Mouse (Mus musculus) Patski (cell line): ENCODE results near the gene Fkbp1a. TPM values are rescaled to one million over a fixed set of nuclear protein-coding genes. Genes with fewer than 3 reads are reported as not detected.

Source experiments
- ATAC-seq: fragments of 100-300 bp; one replicate; pipeline ENCODE4 v1.8.0; 2021
- CTCF ChIA-PET: fragments of 350-600 bp; sonication (Branson Sonifier 250); formaldehyde crosslinking; loops from one replicate; lab custom pipeline; 2022; ENCODE audit warnings: inconsistent platforms; lab: Charles Lee
- POLR2A ChIA-PET: fragments of 350-600 bp; sonication (Branson Sonifier 250); formaldehyde crosslinking; loops from one replicate; lab custom pipeline; 2022; ENCODE audit warnings: antibody characterized with exemption, inconsistent platforms; lab: Charles Lee
- DNase-seq: peaks from one replicate; pipeline ENCODE4 v3.0.0-alpha.2; 2011; ENCODE audit warnings: low read depth, low spot score
- H3K27me3 ChIP-seq: fragments of 371-371 bp; one replicate; pipeline ENCODE4 v1.5.1; 2021
- CTCF ChIP-seq: fragments of 100-300 bp; IDR thresholded peaks from one replicate; pipeline ENCODE4 v1.5.1; 2021
- in situ Hi-C: fragments of 300-500 bp; cut with MboI; formaldehyde crosslinking; loops from 3 replicates; pipeline ENCODE4 v1.11.1; 2018; ENCODE audit warnings: low pct_unique_long_range_greater_than_20kb, mixed read lengths
- polyA plus RNA-seq: library from polyadenylated mRNA; unstranded; gene quantifications from one replicate; pipeline ENCODE4 v1.2.3, GENCODE M21; 2021

Gene Fkbp1a
- polyA plus RNA-seq, 1 experiment from 2014 or later, result 230 TPM

- in situ Hi-C loops, result loop anchor here (5.0 kb wide), 1 partner anchor 46 kb away; no protein-coding TSS in a partner anchor
- no peak for TF ChIP-seq CTCF
- CTCF ChIA-PET, result interaction anchor here (1.7 kb wide), 1 partner anchor 13 kb away, joined by 4 read pairs; no protein-coding TSS in a partner anchor
- no peaks in the 10 kb centered on the region for H3K27me3 ChIP-seq
- DNase-seq (no peak), ATAC-seq (no peak)
- POLR2A ChIA-PET, result no interaction called here
Measured at GRCm38 (mm10) chr2:151543063-151543895, 996 bp downstream of the Fkbp1a start.

- no peaks in the 10 kb centered on the region for H3K27me3 ChIP-seq
- in situ Hi-C loops, result loop anchor here (5.0 kb wide), 1 partner anchor 47 kb away; no protein-coding TSS in a partner anchor
- TF ChIP-seq CTCF, result no peak
- ChIA-PET CTCF (interaction anchor here (0.7 to 1.7 kb wide), 2 partner anchors 11 to 38 kb away, joined by 3 to 4 read pairs; no protein-coding TSS in a partner anchor), POLR2A (interaction anchor here (0.5 kb wide), 1 partner anchor 151 kb away, joined by 5 read pairs; no protein-coding TSS in a partner anchor)
- ATAC-seq, result no peak
- no peak for DNase-seq
Measured at GRCm38 (mm10) chr2:151544673-151545072, 2.4 kb downstream of the Fkbp1a start.

- H3K27me3 ChIP-seq, result no peaks in the 10 kb centered on the region
- in situ Hi-C loops, result no loop called here
- ATAC-seq (no peak), DNase-seq (no peak)
- TF ChIP-seq CTCF, result no peak
- ChIA-PET CTCF (interaction anchor here (1.2 kb wide), 1 partner anchor 11 kb away, joined by 3 read pairs; no protein-coding TSS in a partner anchor), POLR2A (no interaction called here)
Measured at GRCm38 (mm10) chr2:151546571-151546970, 4.3 kb downstream of the Fkbp1a start.

- ATAC-seq (no peak), DNase-seq (no peak)
- ChIA-PET POLR2A (interaction anchor here (0.8 kb wide), 1 partner anchor 11 kb away, joined by 3 read pairs; no protein-coding TSS in a partner anchor), CTCF (no interaction called here)
- in situ Hi-C loops, result no loop called here
- TF ChIP-seq CTCF, result no peak
- H3K27me3 ChIP-seq, result no peaks in the 10 kb centered on the region
Measured at GRCm38 (mm10) chr2:151549615-151550121, 7.4 kb downstream of the Fkbp1a start.

GRCm38 (mm10) chr2:151562930-151563921 is 20.9 kb downstream of the Fkbp1a start:
- ATAC-seq (no peak), DNase-seq (no peak)
- in situ Hi-C loops, result no loop called here
- ChIA-PET POLR2A (interaction anchor here (0.6 kb wide), 1 partner anchor 448 kb away, joined by 4 read pairs; no protein-coding TSS in a partner anchor), CTCF (interaction anchor here (1.5 kb wide), 1 partner anchor 9 kb away, joined by 4 read pairs; no protein-coding TSS in a partner anchor)
- H3K27me3 ChIP-seq, result no peaks in the 10 kb centered on the region
- no peak for TF ChIP-seq CTCF

GRCm38 (mm10) chr2:151564006-151564405 is 21.7 kb downstream of the Fkbp1a start:
- DNase-seq, result no peak
- H3K27me3 ChIP-seq, result no peaks in the 10 kb centered on the region
- ATAC-seq, result no peak
- no peak for TF ChIP-seq CTCF
- CTCF ChIA-PET, result interaction anchor here (1.5 kb wide), 1 partner anchor 10 kb away, joined by 4 read pairs; no protein-coding TSS in a partner anchor
- in situ Hi-C loops, result no loop called here
- POLR2A ChIA-PET, result no interaction called here

GRCm38 (mm10) chr2:151564986-151565385 is 22.7 kb downstream of the Fkbp1a start:
- POLR2A ChIA-PET, result no interaction called here
- no peak for TF ChIP-seq CTCF
- CTCF ChIA-PET, result no interaction called here
- in situ Hi-C loops, result no loop called here
- DNase-seq, result no peak
- no peaks in the 10 kb centered on the region for H3K27me3 ChIP-seq
- no peak for ATAC-seq

GRCm38 (mm10) chr2:151566856-151567255 is 24.6 kb downstream of the Fkbp1a start:
- no peak for TF ChIP-seq CTCF
- DNase-seq (no peak), ATAC-seq (no peak)
- in situ Hi-C loops, result no loop called here
- no peaks in the 10 kb centered on the region for H3K27me3 ChIP-seq
- ChIA-PET CTCF (interaction anchor here (1.3 kb wide), 1 partner anchor 11 kb away, joined by 4 read pairs; no protein-coding TSS in a partner anchor), POLR2A (no interaction called here)

- DNase-seq, result no peak
Measured at GRCm38 (mm10) chr2:151569452-151569851, 27.2 kb downstream of the Fkbp1a start.

More at GRCm38 (mm10) chr2:151569452-151569851, 27.2 kb downstream of the Fkbp1a start:
- no peak for TF ChIP-seq CTCF
- in situ Hi-C loops, result no loop called here
- POLR2A ChIA-PET, result interaction anchor here (0.6 to 0.7 kb wide), 2 partner anchors 19 to 34 kb away, joined by 3 to 5 read pairs; no protein-coding TSS in a partner anchor
- CTCF ChIA-PET, result interaction anchor here (1.5 to 1.7 kb wide), 3 partner anchors 14 to 113 kb away, joined by 3 read pairs; no protein-coding TSS in a partner anchor
- ATAC-seq, result no peak
- H3K27me3 ChIP-seq, result no peaks in the 10 kb centered on the region
